Comparison of ENCODE assay signal across 8 mouse cellular contexts in genomic region chr7:80084484-80084931, GRCm38 (mm10). TPM values are rescaled to one million over a fixed set of nuclear protein-coding genes. Genes with fewer than 3 reads are reported as not detected.
DNase-seq lines count a peak whose midpoint lies in the region; ATAC-seq and TF ChIP-seq lines count a peak whose summit lies in the region.

No protein-coding gene starts in this region.

- H3K36me3 ChIP-seq in heart, embryonic 11.5 days (ENCODE audit: control insufficient read depth, insufficient read depth, low read length), result peaks cover 25% of the 10 kb centered on the region
- peaks cover 58% of the 10 kb centered on the region for H3K36me3 ChIP-seq in ES-E14 (ENCODE audit: control insufficient read depth, insufficient read depth, low read length, poor library complexity, severe bottlenecking)
- H3K36me3 ChIP-seq in hindbrain, embryonic 11.5 days (ENCODE audit: control insufficient read depth, insufficient read depth, low read length), result peaks cover 20% of the 10 kb centered on the region
- H3K36me3 ChIP-seq in liver, embryonic 14.5 days (replicated peaks; ENCODE audit: control insufficient read depth, insufficient read depth, low read depth), result no peaks in the 10 kb centered on the region
- peaks cover 65% of the 10 kb centered on the region for H3K36me3 ChIP-seq in neural tube, embryonic 13.5 days

- TF ChIP-seq CTCF in liver, embryonic 14.5 days (IDR thresholded peaks at IDR 0.05; ENCODE audit: low read depth), result peak; percentile 86

- ATAC-seq in heart, embryonic 11.5 days (replicated peaks; ENCODE audit: insufficient number of reproducible peaks, low FRiP score, low TSS enrichment), result no peak
- ATAC-seq in hindbrain, embryonic 11.5 days (ENCODE audit: low FRiP score), result peak; percentile 38; the same call in 1 of the 2 replicates
- no peak for ATAC-seq in liver, embryonic 14.5 days (ENCODE audit: insufficient read depth)
- ATAC-seq in neural tube, embryonic 13.5 days (ENCODE audit: low read depth), result peak; percentile 37

- H3K4me2 ChIP-seq in heart, embryonic 11.5 days, result no peak overlapping the region
- no peak overlapping the region for H3K4me2 ChIP-seq in hindbrain, embryonic 11.5 days (replicated peaks; ENCODE audit: low read depth, low read length)
- H3K4me2 ChIP-seq in liver, embryonic 14.5 days (ENCODE audit: low read depth), result no peak overlapping the region
- no peak overlapping the region for H3K4me2 ChIP-seq in neural tube, embryonic 13.5 days

- in situ Hi-C loops in ES-E14 (cut with MboI; ENCODE audit: low sequenced_read_pairs in 2 of 2, unreplicated experiment in 2 of 2), result no loop called here

- 0 out of 2 replicates have a peak, but pooled peaks cover 2% of the 10 kb centered on the region for H3K4me1 ChIP-seq in heart, embryonic 11.5 days (ENCODE audit: control insufficient read depth, insufficient read depth, low read length)
- H3K4me1 ChIP-seq in ES-E14 (ENCODE audit: control insufficient read depth in 2 of 2, insufficient read depth in 2 of 2, low read length in 2 of 2, poor library complexity in 1 of 2), result peaks cover 2 to 19% of the 10 kb centered on the region in 2 experiments; a peak in 2 of 4 replicates
- no peaks in the 10 kb centered on the region for H3K4me1 ChIP-seq in hindbrain, embryonic 11.5 days (replicated peaks; ENCODE audit: control insufficient read depth, insufficient read depth, low read length)
- H3K4me1 ChIP-seq in liver, embryonic 14.5 days (replicated peaks; ENCODE audit: control insufficient read depth in 2 of 2, insufficient read depth in 2 of 2, low read length in 1 of 2), result no peaks in the 10 kb centered on the region
- H3K4me1 ChIP-seq in neural tube, embryonic 13.5 days (replicated peaks), result peaks cover 17% of the 10 kb centered on the region

- WGBS in heart, embryonic 11.5 days (ENCODE audit: insufficient replicate concordance), result 66% methylated on average over 7 of the region's 7 CpGs
- 55% methylated on average over 7 of the region's 7 CpGs for WGBS in hindbrain, embryonic 11.5 days
- WGBS in liver, embryonic 14.5 days (ENCODE audit: insufficient replicate concordance), result 51% methylated on average over 7 of the region's 7 CpGs
- 44% methylated on average over 7 of the region's 7 CpGs for WGBS in neural tube, embryonic 13.5 days

- no peaks in the 10 kb centered on the region for H3K9me3 ChIP-seq in heart, embryonic 11.5 days (replicated peaks; ENCODE audit: control insufficient read depth, low read length)
- no peaks in the 10 kb centered on the region for H3K9me3 ChIP-seq in ES-E14 (ENCODE audit: control insufficient read depth, insufficient read depth, low read depth, low read length)
- no peaks in the 10 kb centered on the region for H3K9me3 ChIP-seq in hindbrain, embryonic 11.5 days (ENCODE audit: control insufficient read depth, low read length)
- H3K9me3 ChIP-seq in liver, embryonic 14.5 days (ENCODE audit: control insufficient read depth, low read length), result no peaks in the 10 kb centered on the region
- no peaks in the 10 kb centered on the region for H3K9me3 ChIP-seq in neural tube, embryonic 13.5 days

- TF ChIP-seq EP300 in liver, embryonic 14.5 days (IDR thresholded peaks at IDR 0.05; ENCODE audit: low read depth), result no peak

- H3K4me3 ChIP-seq in heart, embryonic 11.5 days (ENCODE audit: low read depth, low read length), result no peak overlapping the region
- H3K4me3 ChIP-seq in ES-E14 (ENCODE audit: insufficient read depth in 1 of 2, low read depth in 1 of 2, low read length in 2 of 2, poor library complexity in 1 of 2, severe bottlenecking in 1 of 2), result no peak overlapping the region
- H3K4me3 ChIP-seq in hindbrain, embryonic 11.5 days (ENCODE audit: low read depth, low read length), result no peak overlapping the region
- H3K4me3 ChIP-seq in liver, embryonic 14.5 days (ENCODE audit: insufficient read depth in 1 of 2, low read depth in 2 of 2, low read length in 2 of 2), result no peak overlapping the region
- H3K4me3 ChIP-seq in neural tube, embryonic 13.5 days, result no peak overlapping the region

- no peaks in the 10 kb centered on the region for H3K27me3 ChIP-seq in heart, embryonic 11.5 days (ENCODE audit: control insufficient read depth, insufficient read depth, low read length)
- H3K27me3 ChIP-seq in hindbrain, embryonic 11.5 days (ENCODE audit: control insufficient read depth, insufficient read depth, low read length), result no peaks in the 10 kb centered on the region
- no peaks in the 10 kb centered on the region for H3K27me3 ChIP-seq in liver, embryonic 14.5 days (ENCODE audit: control insufficient read depth, insufficient read depth, low read length)
- no peaks in the 10 kb centered on the region for H3K27me3 ChIP-seq in neural tube, embryonic 13.5 days

- H3K9ac ChIP-seq in heart, embryonic 11.5 days (ENCODE audit: low read depth, low read length), result no peak overlapping the region
- H3K9ac ChIP-seq in ES-E14 (ENCODE audit: insufficient read depth, low read depth, low read length, poor library complexity, severe bottlenecking), result no peak overlapping the region
- H3K9ac ChIP-seq in hindbrain, embryonic 11.5 days (ENCODE audit: low read depth, low read length), result no peak overlapping the region
- no peak overlapping the region for H3K9ac ChIP-seq in liver, embryonic 14.5 days (replicated peaks)
- no peak overlapping the region for H3K9ac ChIP-seq in neural tube, embryonic 13.5 days

- H3K27ac ChIP-seq in heart, embryonic 11.5 days (ENCODE audit: low read depth, low read length), result no peak overlapping the region
- H3K27ac ChIP-seq in ES-E14 (ENCODE audit: insufficient read depth, low read depth, low read length, poor library complexity, severe bottlenecking), result no peak overlapping the region
- no peak overlapping the region for H3K27ac ChIP-seq in hindbrain, embryonic 11.5 days (ENCODE audit: low read depth, low read length)
- H3K27ac ChIP-seq in liver, embryonic 14.5 days, result no peak overlapping the region
- H3K27ac ChIP-seq in neural tube, embryonic 13.5 days (replicated peaks), result no peak overlapping the region

- DNase-seq in heart, adult 18-20 months, result peak; percentile 56 to 83
- DNase-seq in ES-E14 (ENCODE audit: low read depth, low spot score), result peak; percentile 90
- peak; percentile 87 for DNase-seq in embryo, embryonic 10 days (ENCODE audit: low spot score)
- peak; percentile 86 for DNase-seq in hindbrain, embryonic 11.5 days (ENCODE audit: low spot score)
- peak; percentile 44 to 58 (median 56) for DNase-seq in liver, embryonic 14.5 days (ENCODE audit: low read depth in 3 of 3, low spot score in 3 of 3)
- DNase-seq in layer of hippocampus, adult 8-10 months (ENCODE audit: low spot score in 2 of 2), result no peak

TF ChIP-seq in ES-E14, 5 proteins besides CTCF, POLR2A, EP300 and RAD21:
- TF ChIP-seq ZC3H11A (IDR thresholded peaks at IDR 0.05; ENCODE audit: borderline replicate concordance, low read depth, low read length) (no peak), ZNF384 (IDR thresholded peaks at IDR 0.05; ENCODE audit: low read depth, low read length) (peak; percentile 97)
TF ChIP-seq in ES-E14: peak in this region for 1.

RNA-seq across cellular contexts. Expression of gene Idh2, which starts 30.7 kb away (rescaled TPM):
- total RNA-seq in heart, adult 18-20 months (2021), result 1,000 to 10,000 TPM; 2,187 to 2,245 TPM
- 1,200 and 1,395 TPM in 2 replicates for polyA plus RNA-seq in heart, embryonic 11.5 days (2014; fragmentation: Nextera tagmentation; extraction: Ambion mirVana)
- total RNA-seq in ES-E14 (2012; rRNA removed), result 108 and 146 TPM in 2 replicates
- polyA plus RNA-seq in hindbrain, embryonic 11.5 days (2014; fragmentation: Nextera tagmentation; extraction: Ambion mirVana), result 331 and 352 TPM in 2 replicates
- polyA plus RNA-seq in liver, embryonic 14.5 days (2012; rRNA removed), result 83.7 and 88.2 TPM in 2 replicates
- polyA plus RNA-seq in liver, embryonic 14.5 days (2014; fragmentation: Nextera tagmentation; extraction: Ambion mirVana), result 128 and 132 TPM in 2 replicates
- polyA plus RNA-seq in neural tube, embryonic 13.5 days (2015; fragmentation: Nextera tagmentation; extraction: Ambion mirVana), result 217 and 273 TPM in 2 replicates
- total RNA-seq in layer of hippocampus, adult 8-10 months (2022), result 10 to 100 TPM; 67.5 to 83.7 (median 75.9) TPM

RNA-seq across cellular contexts. Expression of gene Zfp710, which starts 59.9 kb away (rescaled TPM):
- total RNA-seq in heart, adult 18-20 months (2021), result 10 to 100 TPM; 21.6 to 22.4 TPM
- polyA plus RNA-seq in heart, embryonic 11.5 days (2014; fragmentation: Nextera tagmentation; extraction: Ambion mirVana), result 11.2 and 11.8 TPM in 2 replicates
- 39.8 and 54.2 TPM in 2 replicates for total RNA-seq in ES-E14 (2012; rRNA removed)
- polyA plus RNA-seq in hindbrain, embryonic 11.5 days (2014; fragmentation: Nextera tagmentation; extraction: Ambion mirVana), result 26.4 and 28.4 TPM in 2 replicates
- polyA plus RNA-seq in liver, embryonic 14.5 days (2012; rRNA removed), result 5.9 and 6.5 TPM in 2 replicates
- 3.7 and 4.0 TPM in 2 replicates for polyA plus RNA-seq in liver, embryonic 14.5 days (2014; fragmentation: Nextera tagmentation; extraction: Ambion mirVana)
- polyA plus RNA-seq in neural tube, embryonic 13.5 days (2015; fragmentation: Nextera tagmentation; extraction: Ambion mirVana), result 15.0 and 18.9 TPM in 2 replicates
- 10 to 100 TPM; 24.3 to 30.2 (median 26.0) TPM for total RNA-seq in layer of hippocampus, adult 8-10 months (2022)

Comparison
In these comparisons a context has a peak if more than half of its experiments do, and no peak if none do; other contexts are left out.
1. DNase-seq: peak in heart, adult 18-20 months (2 of 2), ES-E14 (single experiment), embryo, embryonic 10 days (single experiment), hindbrain, embryonic 11.5 days (single experiment) and liver, embryonic 14.5 days (3 of 3); none in layer of hippocampus, adult 8-10 months (0 of 2).
2. ATAC-seq: peak in hindbrain, embryonic 11.5 days (single experiment) and neural tube, embryonic 13.5 days (single experiment); none in heart, embryonic 11.5 days (single experiment) and liver, embryonic 14.5 days (single experiment).